Comparison of ENCODE assay signal across 12 mouse cellular contexts in genomic region chr12:115193482-115194103, GRCm38 (mm10).
DNase-seq lines count a peak whose midpoint lies in the region; ATAC-seq and TF ChIP-seq lines count a peak whose summit lies in the region.
"Had no signal": no experiment of that assay in that cellular context is flagged by ENCODE, and none has a peak within 500 bp of the region (broad histone marks: within the 10 kb centered on the region; RNA-seq: fewer than 3 reads in every experiment).

No protein-coding gene starts in this region.

- no peaks in the 10 kb centered on the region for H3K4me1 ChIP-seq in liver, embryonic 12.5 days
- H3K4me1 ChIP-seq in thymus, adult 2 months (replicated peaks; ENCODE audit: control insufficient read depth, insufficient read depth, low read length) = peaks cover 5% of the 10 kb centered on the region
- no peaks in the 10 kb centered on the region for H3K4me1 ChIP-seq in forebrain, embryonic 12.5 days
- H3K4me1 ChIP-seq: hindbrain, embryonic 10.5 days; limb, embryonic 13.5 days; neural tube, embryonic 12.5 days had no signal

- WGBS in liver, embryonic 12.5 days (ENCODE audit: insufficient replicate concordance) = 74% methylated on average over 2 of the region's 2 CpGs
- WGBS in thymus, adult 2 months = 14% methylated on average over 2 of the region's 2 CpGs
- WGBS in forebrain, embryonic 12.5 days = 83% methylated on average over 2 of the region's 2 CpGs

- no peak for TF ChIP-seq POLR2A in thymus, adult 2 months (IDR thresholded peaks at IDR 0.05; ENCODE audit: control insufficient read depth, extremely low read depth, insufficient read depth, low read length, poor library complexity)

- no peak overlapping the region for H3K27ac ChIP-seq in liver, embryonic 12.5 days
- peak overlapping the region; percentile 87 for H3K27ac ChIP-seq in thymus, adult 2 months (ENCODE audit: control insufficient read depth, insufficient read depth, low read length)
- no peak overlapping the region for H3K27ac ChIP-seq in forebrain, embryonic 12.5 days
- H3K27ac ChIP-seq: hindbrain, embryonic 10.5 days; limb, embryonic 13.5 days; neural tube, embryonic 12.5 days had no signal

- no peak for TF ChIP-seq CTCF in thymus, adult 2 months (IDR thresholded peaks at IDR 0.05; ENCODE audit: borderline replicate concordance, control insufficient read depth, extremely low read depth, insufficient read depth, low read length, poor library complexity)

- no peaks in the 10 kb centered on the region for H3K36me3 ChIP-seq in liver, embryonic 12.5 days
- H3K36me3 ChIP-seq in thymus, adult 2 months (ENCODE audit: control insufficient read depth, insufficient read depth, low read length) = no peaks in the 10 kb centered on the region
- no peaks in the 10 kb centered on the region for H3K36me3 ChIP-seq in forebrain, embryonic 12.5 days (replicated peaks)
- H3K36me3 ChIP-seq: hindbrain, embryonic 10.5 days; limb, embryonic 13.5 days; neural tube, embryonic 12.5 days had no signal

- ATAC-seq in liver, embryonic 12.5 days = no peak
- peak; percentile 73 for ATAC-seq in megakaryocyte, adult 5-6 weeks (ENCODE audit: poor library complexity, severe bottlenecking)
- no peak for ATAC-seq in forebrain, embryonic 12.5 days (ENCODE audit: low FRiP score)
- no peak for ATAC-seq in cerebellum, adult (ENCODE audit: insufficient number of reproducible peaks, low FRiP score, low TSS enrichment)

- no peak overlapping the region for H3K9ac ChIP-seq in liver, embryonic 12.5 days
- no peak overlapping the region for H3K9ac ChIP-seq in forebrain, embryonic 12.5 days
- H3K9ac ChIP-seq: limb, embryonic 13.5 days; neural tube, embryonic 12.5 days had no signal

- DNase-seq in liver = peak; percentile 2
- peak; percentile 76 for DNase-seq in T-cell, adult 2 months (ENCODE audit: low spot score)
- peak; percentile 62 for DNase-seq in thymus, adult 2 months
- DNase-seq in left cerebral cortex, postnatal 10 days (ENCODE audit: extremely low spot score in 1 of 2, low spot score in 2 of 2) = no peak
- DNase-seq: kidney, adult 11 months had no signal

- H3K9me3 ChIP-seq in liver, embryonic 12.5 days (replicated peaks) = no peaks in the 10 kb centered on the region
- 0 out of 2 replicates have a peak, but pooled peaks cover 12% of the 10 kb centered on the region for H3K9me3 ChIP-seq in forebrain, embryonic 12.5 days

- intact Hi-C loops in left cerebral cortex, postnatal 10 days (cut with DNase I) = no loop called here

- no peaks in the 10 kb centered on the region for H3K27me3 ChIP-seq in liver, embryonic 12.5 days (replicated peaks)
- no peaks in the 10 kb centered on the region for H3K27me3 ChIP-seq in thymus, adult 2 months (ENCODE audit: control insufficient read depth, insufficient read depth, low read length)
- no peaks in the 10 kb centered on the region for H3K27me3 ChIP-seq in forebrain, embryonic 12.5 days
- H3K27me3 ChIP-seq: limb, embryonic 13.5 days; neural tube, embryonic 12.5 days had no signal

- H3K4me3 ChIP-seq in liver, embryonic 12.5 days = no peak overlapping the region
- no peak overlapping the region for H3K4me3 ChIP-seq in thymus, adult 2 months (ENCODE audit: control insufficient read depth, insufficient read depth, low read length)
- no peak overlapping the region for H3K4me3 ChIP-seq in forebrain, embryonic 12.5 days (replicated peaks)
- H3K4me3 ChIP-seq: hindbrain, embryonic 10.5 days; limb, embryonic 13.5 days; neural tube, embryonic 12.5 days had no signal

- no peak overlapping the region for H3K4me2 ChIP-seq in liver, embryonic 12.5 days
- H3K4me2 ChIP-seq in forebrain, embryonic 12.5 days = no peak overlapping the region
- H3K4me2 ChIP-seq: limb, embryonic 13.5 days; neural tube, embryonic 12.5 days had no signal

Comparison
In these comparisons a context has a peak if more than half of its experiments do, and no peak if none do; other contexts are left out.
1. DNase-seq: peak in liver (single experiment), T-cell, adult 2 months (single experiment) and thymus, adult 2 months (single experiment); none in left cerebral cortex, postnatal 10 days (0 of 2).